Mouse (Mus musculus): Measurements from ENCODE around the gene Rplp0. TPM values are rescaled to one million over a fixed set of nuclear protein-coding genes. Genes with fewer than 3 reads are reported as not detected.

The Rplp0 gene
- polyA plus RNA-seq, 1 experiment, result 494 TPM

DNA sequence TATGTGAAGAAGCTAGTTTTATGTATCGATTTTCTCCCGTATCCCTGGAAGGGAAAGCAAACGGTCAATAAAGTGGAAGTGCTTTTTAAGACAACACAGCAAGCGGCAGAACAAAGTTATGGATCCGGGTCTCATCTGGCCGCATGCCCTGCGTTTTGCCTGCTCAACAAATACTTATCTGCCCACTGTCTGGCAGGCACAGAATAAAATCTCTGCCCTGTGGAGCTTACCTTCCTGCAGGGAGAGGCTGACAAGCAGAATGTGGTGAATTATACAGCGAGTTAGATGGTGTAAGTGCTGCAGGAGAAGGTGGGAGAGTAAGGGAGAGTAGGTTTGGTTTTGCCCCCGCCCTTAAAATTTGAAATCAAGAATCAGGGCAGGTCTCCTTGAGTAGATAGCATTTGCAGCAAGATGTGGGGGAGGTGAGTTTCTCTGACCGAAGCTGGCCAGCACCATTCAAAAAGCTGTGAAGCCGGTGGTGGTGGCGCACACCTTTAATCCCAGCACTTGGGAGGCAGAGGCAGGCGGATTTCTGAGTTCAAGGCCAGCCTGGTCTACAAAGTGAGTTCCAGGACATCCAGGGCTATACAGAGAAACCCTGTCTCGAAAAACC is 979 bp upstream of the Rplp0 start:
- peaks cover 1% of the 10 kb centered on the region; the same call in 1 of the 2 replicates for H3K4me1 ChIP-seq (ENCODE audit: control insufficient read depth, insufficient read depth, low read length)
- TF ChIP-seq CTCF (IDR thresholded peaks at IDR 0.05; ENCODE audit: extremely low read depth, insufficient read depth, low read length) (no peak), POLR2A (IDR thresholded peaks at IDR 0.05; ENCODE audit: extremely low read depth, insufficient read depth, low read length) (no peak)
- H3K27ac ChIP-seq (ENCODE audit: insufficient read depth, low read length), result no peak overlapping the region
- H3K4me3 ChIP-seq (ENCODE audit: insufficient read depth, low read length), result no peak overlapping the region

DNA sequence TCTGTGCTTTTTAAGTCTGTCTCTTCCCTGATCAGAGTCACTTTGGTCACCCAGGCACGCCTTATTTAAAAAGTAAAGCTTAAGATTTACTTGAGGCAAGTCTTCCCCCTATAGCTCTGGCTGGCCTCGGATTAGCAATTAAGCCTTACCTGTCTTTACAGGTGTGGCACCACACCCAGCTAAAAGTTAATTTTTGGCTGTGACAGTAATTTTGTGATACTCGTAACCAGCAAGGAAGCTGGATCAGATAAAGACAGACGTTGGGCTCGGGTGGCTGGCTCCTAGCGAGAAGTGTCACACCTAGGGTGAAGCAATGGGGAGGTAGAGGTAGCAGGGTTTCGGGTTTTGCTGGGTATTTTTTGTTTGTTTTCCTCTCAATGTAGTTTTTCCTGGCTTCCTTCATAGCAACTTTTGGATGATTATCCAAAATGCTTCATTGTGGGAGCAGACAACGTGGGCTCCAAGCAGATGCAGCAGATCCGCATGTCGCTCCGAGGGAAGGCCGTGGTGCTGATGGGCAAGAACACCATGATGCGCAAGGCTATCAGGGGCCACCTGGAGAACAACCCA is 1.2 kb downstream of the Rplp0 start:
- Histone ChIP-seq H3K4me3 (ENCODE audit: insufficient read depth, low read length) (peak overlapping the region; percentile 46; the same call in 1 of the 2 replicates), H3K4me1 (ENCODE audit: control insufficient read depth, insufficient read depth, low read length) (peaks cover 1% of the 10 kb centered on the region; the same call in 1 of the 2 replicates), H3K27ac (ENCODE audit: insufficient read depth, low read length) (no peak overlapping the region)
- TF ChIP-seq POLR2A (IDR thresholded peaks at IDR 0.05; ENCODE audit: extremely low read depth, insufficient read depth, low read length) (no peak), CTCF (IDR thresholded peaks at IDR 0.05; ENCODE audit: extremely low read depth, insufficient read depth, low read length) (no peak)

DNA sequence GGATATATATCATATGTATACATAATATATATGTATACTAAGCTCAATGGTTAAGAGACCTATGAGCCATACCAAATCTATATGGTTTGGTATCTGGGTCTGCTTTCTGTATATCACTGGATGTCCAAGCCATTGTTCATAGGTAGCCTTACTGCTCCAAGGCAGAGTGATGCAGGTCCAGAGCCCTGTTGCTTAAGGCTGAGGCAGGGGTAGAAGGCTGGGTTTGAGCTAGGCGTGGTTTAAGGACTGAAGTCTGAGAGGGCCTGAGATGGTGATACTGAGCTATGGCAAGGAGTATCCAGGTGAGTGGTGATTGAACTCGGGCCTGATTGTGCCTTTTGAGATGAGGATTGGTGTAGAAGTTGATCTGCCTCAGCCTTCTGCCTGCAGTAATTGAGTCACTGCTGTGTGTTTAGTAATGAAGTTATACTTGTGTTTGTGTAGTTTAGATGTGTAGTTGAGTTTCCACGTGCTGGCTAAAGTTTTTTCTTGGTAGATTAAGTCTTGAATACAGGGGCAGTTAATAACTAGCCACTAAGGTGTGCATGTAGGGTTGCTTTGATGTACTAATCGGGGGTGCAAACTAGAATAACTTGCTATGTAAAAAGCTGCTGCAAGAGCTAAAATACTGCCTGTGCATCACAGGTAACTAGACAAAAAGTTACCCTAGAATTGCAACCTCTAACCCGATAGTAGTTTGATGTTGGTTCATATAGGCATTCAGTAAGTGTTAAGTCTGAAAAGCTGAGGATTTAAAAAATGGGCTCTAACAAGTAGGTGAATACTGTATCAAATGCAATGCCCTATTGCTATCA is 4.7 kb downstream of the Rplp0 start:
- Histone ChIP-seq H3K4me3 (ENCODE audit: insufficient read depth, low read length) (peak overlapping the region; percentile 59; the same call in 1 of the 2 replicates), H3K27ac (ENCODE audit: insufficient read depth, low read length) (no peak overlapping the region), H3K4me1 (ENCODE audit: control insufficient read depth, insufficient read depth, low read length) (peaks cover 3% of the 10 kb centered on the region; the same call in 1 of the 2 replicates)
- TF ChIP-seq CTCF (IDR thresholded peaks at IDR 0.05; ENCODE audit: extremely low read depth, insufficient read depth, low read length) (no peak), POLR2A (IDR thresholded peaks at IDR 0.05; ENCODE audit: extremely low read depth, insufficient read depth, low read length) (no peak)

DNA sequence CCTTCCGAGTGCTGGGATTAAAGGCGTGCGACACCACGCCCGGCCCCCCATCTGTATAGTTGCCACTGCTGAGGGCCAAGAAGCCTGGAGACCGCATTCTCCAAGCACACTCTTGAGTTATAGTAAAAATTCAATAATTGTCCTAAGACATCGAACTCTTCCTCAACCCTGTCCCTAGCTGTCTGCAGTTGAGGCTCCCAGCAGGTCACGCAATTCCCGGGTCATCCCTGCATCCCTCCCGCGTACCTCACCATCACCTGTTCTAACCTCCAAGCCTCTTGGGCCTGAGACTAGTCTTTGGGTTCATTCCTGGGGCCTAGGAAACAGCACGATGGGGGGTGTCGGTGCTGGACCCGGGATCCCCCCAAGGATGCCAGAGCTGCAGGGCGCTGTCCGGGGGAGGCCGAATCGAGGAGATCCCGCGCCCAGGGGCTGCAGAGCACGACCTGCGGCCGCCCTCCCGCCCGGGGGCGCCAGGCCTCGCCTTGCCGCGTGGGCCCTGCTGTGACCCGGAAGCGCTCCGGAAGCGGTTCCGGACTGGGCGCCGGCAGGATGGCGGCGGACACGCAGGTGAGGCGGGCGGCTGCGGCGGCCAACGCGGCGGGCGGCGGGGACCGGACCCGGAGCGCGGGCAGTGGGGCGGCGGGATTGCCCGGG is 5.6 kb downstream of the Rplp0 start, which contains the start of gene Gcn1l1:
Gene Gcn1l1 (plus strand): TSS at position 518 of the 657 bp plus-strand sequence.
- H3K4me3 ChIP-seq (ENCODE audit: insufficient read depth, low read length), result peak within 1 kb of the TSS; percentile 59
- peak within 1 kb of the TSS; percentile 74; the same call in 1 of the 2 replicates for H3K27ac ChIP-seq (ENCODE audit: insufficient read depth, low read length)
- no peak for TF ChIP-seq CTCF (IDR thresholded peaks at IDR 0.05; ENCODE audit: extremely low read depth, insufficient read depth, low read length)
- peak; percentile 30; the same call in 1 of the 2 replicates for TF ChIP-seq POLR2A (IDR thresholded peaks at IDR 0.05; ENCODE audit: extremely low read depth, insufficient read depth, low read length)
- peaks cover 3% of the 10 kb centered on the region; the same call in 1 of the 2 replicates for H3K4me1 ChIP-seq (ENCODE audit: control insufficient read depth, insufficient read depth, low read length)

DNA sequence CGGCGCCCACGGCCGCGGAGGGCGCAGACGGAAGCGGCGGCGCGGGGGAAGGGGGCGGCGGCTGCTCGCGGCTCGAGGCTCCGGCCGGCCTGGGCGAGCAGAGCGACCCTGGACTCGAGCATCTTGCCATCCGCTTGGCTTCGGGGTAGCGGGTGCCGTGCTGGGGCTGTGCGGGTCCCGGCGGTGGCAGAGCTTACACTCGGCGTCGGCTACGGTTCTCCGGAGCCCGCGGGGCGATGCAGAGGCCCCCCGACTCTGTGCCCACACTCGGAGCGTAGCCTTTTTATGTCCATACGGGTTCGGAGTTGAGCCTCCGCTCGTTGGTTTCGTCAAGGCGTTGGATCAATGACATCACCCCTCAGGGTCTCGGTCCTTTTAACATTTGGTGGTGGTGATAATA is 6.1 kb downstream of the Rplp0 start:
- TF ChIP-seq POLR2A (IDR thresholded peaks at IDR 0.05; ENCODE audit: extremely low read depth, insufficient read depth, low read length) (no peak), CTCF (IDR thresholded peaks at IDR 0.05; ENCODE audit: extremely low read depth, insufficient read depth, low read length) (no peak)
- H3K27ac ChIP-seq (ENCODE audit: insufficient read depth, low read length), result no peak overlapping the region
- H3K4me1 ChIP-seq (ENCODE audit: control insufficient read depth, insufficient read depth, low read length), result peaks cover 2% of the 10 kb centered on the region; the same call in 1 of the 2 replicates

DNA sequence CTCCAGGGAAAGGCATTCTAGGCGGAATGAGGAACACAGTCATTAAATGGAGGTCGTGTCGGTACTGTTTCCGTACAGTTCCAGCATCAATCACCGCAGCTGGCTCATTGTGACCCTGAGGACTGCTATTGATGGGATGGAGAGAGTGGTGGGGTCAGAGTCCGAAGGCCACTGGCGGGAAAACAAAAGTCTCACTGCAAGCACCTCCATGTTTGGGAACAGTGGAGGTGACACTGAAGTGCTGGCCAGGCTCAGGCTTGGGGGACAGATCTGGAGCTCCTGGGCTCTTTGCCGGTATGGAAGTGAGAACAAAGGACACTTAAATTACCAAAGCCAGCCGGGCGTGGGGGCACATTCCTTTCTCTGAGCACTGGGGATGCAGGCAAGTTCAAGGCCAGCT is 9.4 kb downstream of the Rplp0 start:
- no peak for TF ChIP-seq POLR2A (IDR thresholded peaks at IDR 0.05; ENCODE audit: extremely low read depth, insufficient read depth, low read length)
- no peak for TF ChIP-seq CTCF (IDR thresholded peaks at IDR 0.05; ENCODE audit: extremely low read depth, insufficient read depth, low read length)
- peaks cover 4% of the 10 kb centered on the region for H3K4me1 ChIP-seq (ENCODE audit: control insufficient read depth, insufficient read depth, low read length)
- no peak overlapping the region for H3K27ac ChIP-seq (ENCODE audit: insufficient read depth, low read length)
- H3K4me3 ChIP-seq (ENCODE audit: insufficient read depth, low read length), result no peak overlapping the region

More for the DNA sequence above, 6.1 kb downstream of the Rplp0 start:
- H3K4me3 ChIP-seq (ENCODE audit: insufficient read depth, low read length), result peak overlapping the region; percentile 59

DNA sequence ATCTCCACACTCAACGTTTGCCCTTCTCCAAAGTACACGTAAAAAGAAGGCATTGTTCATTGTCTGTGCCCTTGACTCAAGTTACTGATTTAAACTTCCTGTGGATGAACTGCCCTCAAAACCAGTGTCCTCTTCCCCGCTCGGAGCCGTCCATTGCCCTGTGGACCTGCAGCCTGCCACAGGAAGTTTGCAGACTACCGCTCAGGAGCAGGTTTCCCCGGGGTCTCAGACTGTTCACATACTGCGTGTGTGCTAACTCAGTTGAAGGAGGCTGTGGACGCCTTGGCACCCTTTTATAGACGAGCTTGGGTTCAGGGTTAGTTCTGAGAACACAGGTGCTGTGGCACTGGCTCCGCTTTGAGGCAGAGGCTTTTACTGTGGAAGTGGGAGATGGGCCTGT is 10.0 kb downstream of the Rplp0 start:
- no peak for TF ChIP-seq CTCF (IDR thresholded peaks at IDR 0.05; ENCODE audit: extremely low read depth, insufficient read depth, low read length)
- TF ChIP-seq POLR2A (IDR thresholded peaks at IDR 0.05; ENCODE audit: extremely low read depth, insufficient read depth, low read length), result no peak
- no peak overlapping the region for H3K4me3 ChIP-seq (ENCODE audit: insufficient read depth, low read length)
- no peak overlapping the region for H3K27ac ChIP-seq (ENCODE audit: insufficient read depth, low read length)
- peaks cover 4% of the 10 kb centered on the region for H3K4me1 ChIP-seq (ENCODE audit: control insufficient read depth, insufficient read depth, low read length)

DNA sequence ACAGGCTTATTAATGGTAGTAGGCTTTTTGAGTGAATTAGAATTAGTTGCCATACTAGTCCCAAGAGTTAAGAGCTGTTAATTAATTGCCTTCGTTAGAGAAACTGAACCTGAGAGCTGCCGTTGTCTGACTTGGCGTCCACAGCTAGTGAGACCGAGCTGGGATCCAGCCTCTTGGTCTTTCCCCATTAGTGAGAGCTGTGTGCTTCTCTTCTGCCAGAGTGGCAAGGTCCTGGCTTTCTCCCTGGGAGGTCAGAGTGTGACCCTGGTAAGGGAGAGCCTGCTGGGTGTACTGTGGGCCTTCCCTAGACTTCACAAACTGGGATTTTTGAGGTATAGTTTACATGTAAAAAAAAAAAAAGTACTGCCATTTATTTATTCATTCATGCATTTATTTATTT is 10.5 kb downstream of the Rplp0 start:
- H3K4me3 ChIP-seq (ENCODE audit: insufficient read depth, low read length), result no peak overlapping the region
- H3K27ac ChIP-seq (ENCODE audit: insufficient read depth, low read length), result no peak overlapping the region
- peaks cover 4% of the 10 kb centered on the region for H3K4me1 ChIP-seq (ENCODE audit: control insufficient read depth, insufficient read depth, low read length)
- TF ChIP-seq CTCF (IDR thresholded peaks at IDR 0.05; ENCODE audit: extremely low read depth, insufficient read depth, low read length), result no peak
- no peak for TF ChIP-seq POLR2A (IDR thresholded peaks at IDR 0.05; ENCODE audit: extremely low read depth, insufficient read depth, low read length)

DNA sequence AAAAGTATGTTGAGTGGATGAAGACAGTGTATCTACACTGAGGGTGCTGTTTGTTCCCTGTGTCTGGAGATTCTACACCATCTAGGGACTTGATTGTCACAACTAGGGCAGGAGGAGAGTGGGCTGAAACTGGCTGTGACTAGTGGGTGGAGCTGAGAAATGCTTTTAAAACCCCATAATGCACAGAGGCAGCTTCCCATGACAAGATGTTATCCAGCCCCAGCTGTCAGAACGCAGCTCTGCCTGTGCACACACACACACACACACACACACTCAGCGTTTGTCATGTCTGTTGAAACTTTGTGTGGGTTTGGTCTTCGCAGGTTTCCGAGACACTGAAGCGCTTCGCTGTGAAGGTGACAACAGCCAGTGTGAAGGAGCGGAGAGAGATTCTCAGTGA is 11.8 kb downstream of the Rplp0 start:
- Histone ChIP-seq H3K4me3 (ENCODE audit: insufficient read depth, low read length) (no peak overlapping the region), H3K4me1 (ENCODE audit: control insufficient read depth, insufficient read depth, low read length) (peaks cover 3% of the 10 kb centered on the region), H3K27ac (ENCODE audit: insufficient read depth, low read length) (no peak overlapping the region)
- TF ChIP-seq POLR2A (IDR thresholded peaks at IDR 0.05; ENCODE audit: extremely low read depth, insufficient read depth, low read length) (no peak), CTCF (IDR thresholded peaks at IDR 0.05; ENCODE audit: extremely low read depth, insufficient read depth, low read length) (no peak)
